Mouse (Mus musculus) thymus, postnatal 10 days (tissue): ENCODE measurements around the gene Aff3.

Experiments
- DNase-seq, 2 experiments: peaks; one replicate each; pipeline ENCODE4 v3.0.0; 2021; ENCODE audit warnings: low spot score in 2 of 2

Aff3 gene

DNA sequence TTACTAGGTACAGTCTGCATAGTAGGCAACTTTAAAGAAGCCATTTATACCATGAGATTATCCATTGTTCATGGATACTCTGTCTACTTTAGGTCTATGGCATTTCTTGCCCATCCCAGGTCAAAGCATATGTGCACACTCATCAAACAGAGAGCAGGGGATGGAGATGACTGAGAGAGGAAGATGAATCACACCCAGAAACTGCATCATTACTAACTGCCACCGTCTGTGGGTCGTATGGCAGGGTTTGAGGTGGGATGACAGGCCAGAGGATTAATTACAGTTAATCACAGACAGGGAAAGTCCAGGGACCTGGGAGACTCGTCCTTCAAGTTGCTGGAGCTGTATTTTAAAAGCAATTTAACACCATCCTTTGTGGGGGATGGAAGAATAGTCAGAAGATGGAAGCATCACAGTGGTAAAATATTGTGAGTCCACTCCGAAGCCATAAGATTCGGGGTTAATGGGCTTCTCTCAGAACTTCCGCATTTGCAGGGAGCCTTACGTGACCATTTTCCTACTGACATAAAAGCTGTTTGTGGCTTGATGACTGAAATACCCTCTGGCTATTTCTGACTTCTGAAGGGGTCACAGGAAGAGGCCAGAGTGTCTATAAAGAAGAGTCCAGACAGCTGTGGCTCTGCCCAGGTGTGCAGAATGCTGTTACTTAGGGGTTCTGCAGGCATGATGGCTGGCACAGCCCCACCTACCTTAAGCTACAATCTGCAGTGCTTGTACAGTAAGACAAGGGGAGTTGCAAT lies 427.5 kb downstream of the Aff3 start:
- no peak for DNase-seq

DNA sequence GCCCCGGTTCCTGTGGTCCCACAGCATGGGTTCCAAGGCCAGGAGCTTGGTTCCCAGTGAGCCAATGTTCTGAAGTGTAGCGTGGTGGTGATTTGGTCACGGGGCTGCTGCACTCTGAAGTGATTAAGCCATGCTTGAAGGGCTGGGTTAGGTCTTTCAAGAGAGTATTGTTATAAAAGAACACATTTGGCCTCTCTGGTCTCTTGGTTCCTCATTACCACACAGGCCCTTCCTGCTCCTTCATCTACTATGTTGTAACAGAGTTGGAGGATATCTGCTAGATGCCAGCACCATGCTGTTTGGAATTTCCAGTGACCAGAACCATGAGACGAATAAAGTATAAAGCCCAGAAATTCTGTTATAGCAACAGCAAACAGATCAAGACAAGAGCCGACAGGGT lies 431.6 kb downstream of the Aff3 start:
- no peak for DNase-seq

DNA sequence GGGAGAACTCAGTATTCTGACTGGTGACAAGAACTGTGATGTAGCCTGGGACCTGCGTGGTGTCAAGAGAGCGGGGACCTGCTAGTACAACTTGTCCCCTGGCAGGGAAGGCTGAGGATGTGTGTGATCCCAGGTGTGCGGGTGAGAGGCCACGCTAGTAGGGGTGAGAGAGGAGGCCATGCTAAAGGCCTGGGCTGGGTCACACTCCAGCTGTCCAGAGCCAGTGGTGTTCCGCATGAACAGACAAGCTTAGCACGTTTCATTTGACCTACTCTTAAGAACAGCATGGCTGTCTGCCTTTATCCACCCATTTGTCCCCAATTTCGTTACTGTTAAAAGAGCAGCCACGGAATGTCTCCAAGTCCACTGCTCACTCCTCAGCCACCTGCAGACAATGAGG lies 434.7 kb downstream of the Aff3 start:
- no peak for DNase-seq

DNA sequence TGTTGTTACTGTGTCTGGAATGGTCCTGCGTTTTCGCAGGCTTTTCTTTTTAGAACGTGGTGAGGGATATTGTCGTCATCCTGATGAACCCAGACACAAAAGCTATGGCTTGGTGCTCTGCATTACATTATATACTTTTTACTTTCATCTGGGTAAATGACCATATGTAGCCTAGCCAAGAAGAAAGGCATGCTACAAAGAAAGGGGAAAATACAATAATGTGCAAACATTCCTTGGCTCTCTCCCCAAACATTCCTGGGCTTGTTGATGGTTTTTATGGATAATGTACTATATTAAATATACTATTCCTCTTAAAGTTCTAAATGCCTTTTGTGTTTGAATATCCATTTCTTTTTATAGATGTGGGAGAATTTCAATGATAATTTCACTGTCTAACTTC lies 435.9 kb downstream of the Aff3 start:
- no peak for DNase-seq

DNA sequence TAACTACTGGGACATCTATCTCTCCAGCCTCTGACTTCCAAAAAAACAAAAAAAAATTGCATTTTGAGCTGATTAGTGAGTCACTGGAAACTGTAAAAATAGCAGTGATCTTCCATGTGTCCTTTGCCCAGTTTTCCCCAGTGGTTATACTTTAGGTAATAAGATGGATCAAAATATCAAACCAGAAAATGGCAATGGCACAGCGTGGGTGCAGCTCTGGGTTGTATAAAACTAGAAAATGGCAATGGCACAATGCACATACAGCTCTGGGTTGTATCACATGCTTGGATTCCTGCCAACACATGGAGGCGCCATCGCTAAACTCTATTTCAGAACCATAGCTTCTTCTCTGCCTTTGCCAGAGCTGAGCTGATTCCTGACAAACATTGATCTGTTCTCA lies 439.6 kb downstream of the Aff3 start:
- no peak for DNase-seq

DNA sequence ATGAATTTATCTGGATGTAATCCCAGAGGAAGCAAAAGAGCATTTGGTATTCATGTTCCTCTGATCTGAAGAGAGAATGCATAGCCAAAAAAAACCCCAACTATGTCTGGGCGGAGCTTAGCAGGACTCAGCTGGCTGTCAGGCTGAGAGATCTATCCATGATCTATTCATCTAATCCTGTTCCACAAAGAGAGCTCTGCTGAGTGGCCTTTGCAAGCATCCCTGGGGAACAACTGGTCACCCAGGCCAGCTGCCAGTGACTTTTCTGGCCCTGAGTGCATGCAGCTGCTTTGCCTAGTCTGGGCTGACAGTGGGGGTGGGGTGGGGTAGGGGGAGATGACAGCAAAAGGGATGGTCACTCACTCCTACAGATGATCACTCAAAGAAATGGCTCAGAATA lies 442.6 kb downstream of the Aff3 start:
- no peak for DNase-seq

DNA sequence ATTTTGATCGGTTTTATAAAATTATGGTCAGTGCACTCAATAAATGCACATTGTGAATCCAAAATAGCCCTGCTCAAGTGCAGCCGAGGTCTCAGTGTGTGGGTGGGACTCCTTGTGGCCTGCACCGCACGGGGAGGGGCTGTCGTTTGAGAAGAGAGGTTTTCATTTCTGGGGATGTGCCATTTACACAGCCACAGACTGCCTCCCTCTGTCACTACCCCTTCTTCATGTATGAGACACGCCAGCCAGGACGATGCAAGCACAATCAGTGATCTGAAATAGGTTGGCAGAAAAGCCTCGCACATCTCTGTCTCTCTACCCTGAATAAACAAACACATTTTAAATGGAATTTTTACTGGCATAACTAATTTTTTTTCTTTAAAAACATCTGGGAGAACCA lies 443.3 kb downstream of the Aff3 start:
- no peak for DNase-seq

DNA sequence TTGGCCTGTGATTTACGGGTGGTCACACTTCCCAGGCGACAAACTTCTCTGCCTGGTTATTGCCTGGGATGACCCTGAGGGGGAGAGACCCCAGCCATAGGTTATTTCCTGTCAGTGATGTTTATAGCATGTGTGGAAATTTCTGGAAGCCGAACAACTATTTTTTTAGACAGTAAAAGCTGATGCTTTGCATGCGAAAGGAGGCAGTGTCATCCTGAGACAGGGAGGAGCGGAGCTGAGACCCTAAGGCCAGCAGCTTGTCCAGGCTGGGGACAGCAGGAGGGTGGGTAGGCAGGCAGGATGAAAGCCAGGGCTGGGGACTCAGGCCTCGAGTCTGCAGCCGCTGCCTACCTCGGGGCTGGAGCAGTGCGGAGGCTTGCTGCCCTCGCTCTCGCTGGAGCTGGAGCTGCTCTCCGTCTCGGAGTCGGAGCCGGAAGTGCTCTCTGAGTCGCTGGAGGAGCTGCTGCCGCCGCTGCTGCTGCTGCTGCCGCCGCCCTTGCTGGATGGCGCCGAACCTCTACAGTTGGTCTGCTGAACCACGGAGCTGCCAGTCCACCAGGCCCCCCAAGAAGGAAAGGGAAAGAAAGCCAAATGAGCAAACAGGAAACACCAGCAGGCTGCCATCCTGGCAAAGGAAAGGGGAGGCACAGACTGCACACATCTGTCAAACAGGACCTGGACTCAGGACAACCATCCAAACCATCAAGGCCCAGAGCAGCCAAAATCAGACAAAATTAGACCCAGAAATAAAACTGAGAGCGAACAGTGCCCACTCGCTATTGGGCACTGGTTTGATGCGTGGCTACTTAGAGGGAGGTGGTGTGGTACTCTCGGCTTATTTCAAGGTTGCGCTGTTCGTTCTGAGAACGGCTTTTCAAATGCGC lies 446.6 kb downstream of the Aff3 start:
- DNase-seq = no peak

DNA sequence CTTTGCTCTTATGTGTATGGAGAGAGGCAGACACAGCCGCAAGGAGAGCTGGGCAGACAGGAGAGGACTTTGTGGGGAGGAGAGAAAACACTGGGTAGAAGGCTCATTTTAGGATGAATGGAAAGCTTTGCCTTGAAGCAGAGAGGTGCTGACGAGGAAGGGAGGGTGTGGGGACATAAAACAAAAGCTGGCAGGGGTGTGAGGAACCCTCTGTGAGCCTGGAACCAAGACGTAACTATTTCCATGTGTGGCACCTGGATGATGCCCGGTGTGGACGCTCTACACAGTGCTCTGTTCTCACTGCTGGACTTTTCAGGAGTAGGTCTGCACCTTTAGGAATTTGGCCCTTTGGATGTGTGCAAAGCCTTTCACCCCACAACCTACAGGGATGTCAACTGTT lies 447.7 kb downstream of the Aff3 start:
- DNase-seq = no peak

DNA sequence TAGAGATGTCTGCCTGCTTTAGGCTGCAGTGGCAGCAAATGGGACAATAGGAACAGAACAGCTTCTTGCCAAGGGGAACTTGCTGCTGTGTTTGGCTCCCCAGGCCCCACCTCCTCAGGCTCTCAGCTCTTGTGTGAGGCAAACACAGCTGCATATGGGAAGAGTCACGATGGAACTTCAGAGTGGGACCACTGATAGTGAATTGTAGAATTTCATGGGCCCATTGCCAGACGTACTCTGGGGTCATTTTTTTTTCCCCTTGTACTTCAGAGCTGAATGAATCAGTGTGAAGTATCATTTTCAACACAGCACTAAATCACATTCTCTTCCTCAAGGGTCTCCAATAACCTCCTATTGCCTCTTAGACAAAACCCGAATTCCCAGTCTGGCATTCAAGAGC lies 451.4 kb downstream of the Aff3 start:
- DNase-seq = no peak

DNA sequence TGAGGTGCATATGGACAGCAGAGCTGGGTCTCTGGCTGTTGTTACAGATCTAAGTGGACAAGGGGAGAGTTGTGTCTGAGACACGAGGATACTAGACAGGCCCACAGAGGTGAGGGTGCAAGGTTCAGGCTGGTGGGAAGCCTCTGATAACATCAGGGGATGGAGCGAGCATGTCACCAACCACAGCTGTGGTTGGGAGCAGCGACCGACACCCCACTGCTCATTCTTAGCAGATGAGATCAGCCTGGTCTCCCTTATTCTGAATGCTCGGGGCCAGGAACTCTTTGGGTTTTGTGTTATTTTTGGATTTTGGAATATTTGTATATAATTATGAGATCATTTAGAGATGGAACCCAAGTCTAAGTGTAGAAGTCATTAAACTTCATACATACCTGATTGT lies 452.4 kb downstream of the Aff3 start:
- DNase-seq = no peak

DNA sequence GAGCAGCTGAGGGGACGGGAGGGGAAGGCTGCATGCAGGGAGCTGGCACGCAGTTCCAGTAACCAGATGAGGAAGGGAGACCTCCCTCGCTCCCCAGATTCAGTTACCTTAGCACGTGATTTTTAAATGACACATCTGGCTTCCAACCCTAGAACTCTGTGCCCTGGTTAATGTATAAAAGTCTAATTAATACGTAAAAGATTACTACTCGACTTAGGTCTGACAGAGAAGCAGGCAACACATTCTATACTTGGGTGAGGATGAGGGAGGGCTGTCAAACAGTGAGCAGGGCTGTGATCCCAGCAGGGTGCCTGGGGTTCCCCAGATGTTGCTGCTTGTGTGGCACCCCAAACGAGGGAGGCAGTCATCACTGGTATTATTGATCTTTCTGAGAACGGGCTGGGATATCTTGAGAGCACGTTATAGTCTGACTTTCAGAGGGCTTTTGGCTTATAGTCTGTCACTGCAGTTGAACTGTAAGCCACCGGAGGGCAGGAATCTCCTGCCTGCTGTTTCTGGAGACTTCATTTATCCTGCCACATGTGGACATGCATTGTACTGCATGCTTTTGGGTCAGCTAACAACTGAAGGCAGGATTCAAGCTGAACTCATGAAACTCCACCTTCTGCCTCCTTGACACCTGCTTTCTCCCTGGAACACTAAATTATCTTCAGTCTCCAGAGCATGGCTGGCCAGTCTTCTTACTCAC lies 462.1 kb downstream of the Aff3 start:
- DNase-seq = no peak

DNA sequence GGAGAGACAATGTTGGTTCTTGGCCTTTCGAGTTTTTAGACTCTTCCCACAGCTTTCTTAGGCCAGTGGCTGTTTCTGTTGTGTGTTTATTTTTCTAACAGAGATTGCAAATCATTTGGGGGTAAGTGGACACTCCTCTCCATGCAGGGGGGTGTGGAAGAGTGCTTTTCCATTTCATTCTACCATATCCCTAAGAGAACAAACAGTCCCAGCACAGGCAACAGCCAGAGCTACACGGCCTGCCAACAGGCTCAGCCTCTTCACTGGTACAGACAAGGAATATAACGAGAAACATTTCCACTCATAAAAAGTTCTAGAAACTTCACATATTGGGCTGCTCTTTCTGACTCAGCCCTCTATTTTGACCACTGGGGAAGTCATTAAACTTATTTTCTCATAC lies 463.0 kb downstream of the Aff3 start:
- DNase-seq = no peak

DNA sequence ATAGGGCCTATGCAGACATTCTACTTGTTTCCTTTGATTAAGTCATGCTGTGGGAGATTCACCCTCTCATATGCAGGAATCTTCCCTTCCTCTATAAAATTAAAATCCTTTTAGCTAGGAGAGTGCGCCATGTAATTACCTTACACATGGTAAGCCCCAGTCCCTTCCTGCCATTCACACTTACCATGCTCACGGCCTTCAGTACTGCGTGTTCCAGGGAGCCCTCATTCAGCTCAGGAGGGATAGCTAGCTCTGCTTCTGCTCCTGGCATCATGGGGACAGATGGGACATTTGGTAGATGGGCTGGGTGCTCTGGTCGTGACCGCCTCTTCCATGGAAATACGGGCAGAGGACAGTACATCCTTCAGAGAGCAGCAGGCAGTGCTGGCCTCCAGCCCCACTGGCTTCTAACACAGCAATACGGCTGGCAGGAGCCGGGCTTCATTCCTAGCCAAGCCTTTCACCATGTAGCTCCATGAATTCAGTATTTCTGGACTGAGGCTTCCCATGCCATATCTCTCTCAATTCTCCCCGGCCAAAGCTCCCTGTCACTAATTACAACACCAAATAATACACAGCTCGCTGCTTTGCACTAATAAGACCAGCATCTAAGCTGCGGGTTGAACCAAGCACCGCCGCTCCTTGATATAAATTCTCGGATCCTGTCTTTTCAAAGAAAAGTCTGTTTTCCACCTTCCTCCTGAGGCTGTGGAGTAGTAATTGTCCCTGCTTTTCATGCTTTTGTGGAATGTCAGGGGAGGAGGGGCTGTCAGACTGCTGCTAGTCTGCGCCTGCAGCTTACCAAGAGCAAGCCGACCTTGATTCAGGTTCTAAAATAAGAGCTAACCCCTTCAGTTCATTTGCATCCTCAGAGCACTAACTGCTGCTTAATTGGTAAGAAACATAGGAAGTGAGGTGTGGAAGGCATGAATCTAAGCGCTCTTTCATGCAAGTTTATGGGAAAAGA lies 464.8 kb downstream of the Aff3 start:
- no peak for DNase-seq

DNA sequence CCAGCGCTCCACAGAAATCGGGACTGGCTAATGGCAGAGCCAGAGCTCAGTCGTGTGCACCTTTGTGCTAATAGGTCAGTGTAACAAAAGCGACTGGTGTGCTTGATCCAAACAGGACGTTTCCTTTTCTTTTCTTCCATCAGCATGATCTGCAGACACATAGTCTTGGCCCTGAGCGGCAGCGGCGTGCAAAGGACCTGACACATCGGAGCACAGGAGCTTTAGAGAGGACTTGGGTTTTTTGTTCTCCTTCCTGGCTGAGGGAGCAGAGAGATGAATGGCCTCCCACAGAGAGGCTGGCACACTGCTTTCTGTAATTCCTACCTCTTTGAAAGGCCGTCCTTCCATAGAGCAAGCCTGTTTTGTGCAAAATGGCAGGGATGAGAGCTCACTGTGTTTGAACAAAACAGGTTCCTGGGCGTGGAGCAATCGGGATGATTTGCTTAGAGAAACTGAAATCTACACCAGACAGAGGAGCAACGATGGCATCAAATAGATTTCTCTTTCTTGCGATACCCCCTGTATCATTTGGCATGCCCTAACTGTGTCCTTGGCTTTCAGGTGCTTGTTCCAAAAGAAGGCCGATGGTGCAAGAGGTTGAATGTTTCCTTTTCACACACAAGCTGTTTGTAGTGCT lies 466.2 kb downstream of the Aff3 start:
- no peak for DNase-seq

DNA sequence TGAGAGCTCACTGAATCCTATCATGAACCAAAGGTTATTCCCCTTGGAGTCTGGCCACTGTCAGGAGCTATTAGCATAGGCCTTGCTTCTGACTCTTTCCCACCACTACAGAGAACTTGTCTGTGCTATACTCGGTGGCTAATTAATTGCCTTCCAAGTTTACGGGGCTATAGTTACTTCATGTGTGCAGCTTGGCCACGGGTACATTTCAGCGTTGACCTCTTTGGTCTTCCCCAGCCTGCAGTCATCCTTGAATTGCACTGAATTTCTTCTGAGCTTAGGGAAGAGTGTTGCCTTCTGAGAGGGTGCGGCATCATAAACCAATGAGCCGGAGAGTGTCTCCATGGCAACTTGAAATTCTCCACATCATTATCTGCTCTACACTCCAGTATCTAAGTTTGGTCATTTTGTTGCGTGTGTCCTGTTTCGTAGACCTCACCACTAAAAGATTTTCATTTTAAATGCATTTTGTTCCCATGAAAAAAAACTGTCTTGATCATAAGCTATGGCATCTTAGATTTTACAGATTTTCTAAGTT lies 467.5 kb downstream of the Aff3 start:
- no peak for DNase-seq

DNA sequence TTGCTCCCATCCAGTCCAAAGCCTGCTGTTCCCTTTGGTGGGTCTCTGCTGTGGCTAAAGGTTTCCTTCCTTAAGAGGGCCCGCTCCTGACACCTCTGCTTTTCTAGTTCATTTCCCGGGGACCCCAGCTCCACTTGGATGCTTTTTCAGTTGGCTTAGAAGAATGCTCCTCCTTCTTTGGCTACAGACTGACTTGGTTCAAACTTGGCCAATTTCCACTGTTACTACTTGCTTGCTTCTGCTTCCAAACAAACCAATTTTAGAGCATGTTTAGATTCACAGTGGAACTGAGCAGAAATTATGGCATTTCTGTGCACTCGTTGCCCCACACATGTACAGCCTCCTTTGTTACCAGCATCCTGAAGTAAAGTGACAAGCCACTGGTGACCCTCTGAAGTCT lies 469.0 kb downstream of the Aff3 start:
- DNase-seq = no peak

DNA sequence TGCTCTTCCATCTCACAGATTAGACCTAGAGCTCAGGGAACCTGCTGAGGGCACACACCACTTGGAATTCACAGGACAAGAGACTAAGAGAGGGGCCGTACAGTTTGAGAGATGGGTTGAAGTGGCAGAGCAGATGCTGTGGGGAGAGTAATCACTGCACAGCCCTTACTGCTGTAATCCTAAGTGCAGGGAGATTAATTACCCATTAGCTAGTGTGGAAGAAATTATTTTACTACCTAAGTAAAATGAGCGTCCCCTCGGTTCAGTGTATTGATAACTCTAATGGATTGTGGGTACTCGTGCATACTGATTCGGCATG lies 478.6 kb downstream of the Aff3 start:
- DNase-seq = no peak

DNA sequence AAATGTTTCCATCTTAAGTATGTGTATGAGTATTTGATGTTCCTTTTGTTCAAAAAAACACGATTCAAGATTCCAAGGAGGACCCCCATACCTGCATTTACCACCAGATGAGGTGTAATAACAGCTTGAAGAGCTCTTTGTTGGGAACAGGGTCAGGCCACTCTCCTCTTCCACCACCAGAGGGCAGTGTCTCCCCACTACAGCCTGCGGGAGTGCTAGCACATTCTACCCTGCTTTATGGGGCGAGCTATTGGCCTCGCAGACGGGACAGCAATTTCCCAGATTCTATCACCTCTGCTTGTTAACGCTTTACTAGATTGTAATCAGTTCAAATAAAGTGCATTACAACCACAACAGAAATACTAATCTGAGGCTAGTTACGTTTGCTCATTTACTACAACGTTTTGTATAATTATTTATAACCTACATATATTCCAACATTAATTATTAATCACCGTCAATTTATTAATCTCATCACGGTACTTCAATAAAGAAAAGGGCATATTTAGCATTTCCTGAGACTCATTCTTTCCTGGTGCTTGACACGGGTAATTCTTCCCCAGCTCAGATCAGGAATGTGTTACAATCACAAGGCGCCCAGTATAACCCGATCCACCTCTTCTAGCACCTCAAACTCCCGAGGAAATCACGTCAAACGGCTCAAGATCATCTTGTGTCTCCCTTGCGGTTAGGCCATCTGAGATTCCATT lies 479.1 kb downstream of the Aff3 start:
- DNase-seq = peak; percentile 29 to 73

DNA sequence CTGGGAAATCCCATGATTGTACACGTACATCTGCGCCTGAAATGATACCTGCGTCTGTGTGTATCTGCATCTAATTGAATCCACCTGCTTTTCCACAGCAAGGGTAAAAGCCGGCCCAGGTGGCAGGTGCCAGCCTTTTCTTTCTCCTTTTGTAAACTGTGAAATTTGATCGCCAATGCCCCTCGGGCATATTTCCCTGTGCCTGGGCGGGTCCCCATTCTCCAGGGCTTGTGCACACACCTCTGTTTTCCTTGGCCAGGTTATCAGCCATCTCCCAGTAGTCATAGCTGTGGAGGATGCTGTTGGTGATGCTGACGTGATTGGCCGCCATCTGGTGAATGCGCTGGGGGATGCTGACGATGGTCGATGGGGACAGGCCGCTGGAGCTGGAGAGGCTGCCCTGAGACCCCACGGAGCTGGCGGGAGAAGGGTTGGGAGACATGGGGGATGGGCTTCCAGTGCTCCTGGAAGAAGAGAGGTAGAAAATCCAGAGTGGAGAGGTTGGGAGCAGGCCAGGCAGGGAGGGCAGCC lies 483.7 kb downstream of the Aff3 start:
- DNase-seq = no peak
